Mouse (Mus musculus) liver, postnatal 0 days (tissue): ENCODE measurements at regions not wholly inside any gene's neighbourhood (a gene's known extent, or its start where the extent isn't known, plus 50 kb on each side); places are given as distances from the start of the nearest gene placed in this dataset.

ENCODE experiments used
- ATAC-seq: fragments of 200-750 bp; cut with Nextera tagmentation; 2 replicates; pipeline ENCODE4 v1.8.0; 2017; ENCODE audit warnings: mild to moderate bottlenecking, moderate library complexity
- DNase-seq: peaks from one replicate; pipeline ENCODE4 v3.0.0-alpha.2; 2016
- H3K27ac ChIP-seq: fragments of 300-500 bp; sonication (generic); 2 replicates; pipeline ENCODE4 v1.5.1; 2014; ENCODE audit warnings: antibody characterized with exemption, moderate library complexity, mild to moderate bottlenecking, low read depth
- H3K27me3 ChIP-seq: fragments of 300-500 bp; sonication (generic); 2 replicates; pipeline ENCODE4 v1.6.1; 2014; ENCODE audit warnings: low read length, control low read depth, mixed read lengths; ENCODE audit not compliant: insufficient read depth
- H3K36me3 ChIP-seq: fragments of 300-500 bp; sonication (generic); replicated peaks from 2 replicates; pipeline ENCODE4 v1.6.1; 2014; ENCODE audit warnings: mild to moderate bottlenecking, control low read depth, low read length, moderate library complexity, mixed read lengths; ENCODE audit not compliant: insufficient read depth
- H3K4me1 ChIP-seq: fragments of 300-500 bp; sonication (generic); 2 replicates; pipeline ENCODE4 v1.6.1; 2014; ENCODE audit warnings: antibody characterized with exemption, mild to moderate bottlenecking, control low read depth; ENCODE audit not compliant: insufficient read depth
- H3K4me2 ChIP-seq: fragments of 300-500 bp; sonication (generic); 2 replicates; pipeline ENCODE4 v1.6.1; 2014; ENCODE audit warnings: low read depth, mild to moderate bottlenecking, low read length, moderate library complexity, mixed read lengths
- H3K4me3 ChIP-seq: fragments of 300-500 bp; sonication (generic); 2 replicates; pipeline ENCODE4 v1.5.1; 2014; ENCODE audit warnings: low read depth, low read length
- H3K9ac ChIP-seq: fragments of 300-500 bp; sonication (generic); replicated peaks from 2 replicates; pipeline ENCODE4 v1.6.1; 2014; ENCODE audit warnings: mild to moderate bottlenecking, moderate library complexity
- H3K9me3 ChIP-seq: fragments of 300-500 bp; sonication (generic); 2 replicates; pipeline ENCODE4 v1.6.1; 2016; ENCODE audit warnings: mild to moderate bottlenecking, control low read depth, low read length, mixed read lengths
- CTCF ChIP-seq: sonication (generic); IDR thresholded peaks from 2 replicates; pipeline ENCODE4 v1.5.1; 2016; ENCODE audit warnings: antibody characterized with exemption, low read depth
- EP300 ChIP-seq: IDR thresholded peaks from 2 replicates; pipeline ENCODE4 v1.6.1; 2016; ENCODE audit warnings: antibody characterized with exemption, low read depth, mild to moderate bottlenecking
- WGBS: fragments of 180-500 bp; shearing (Covaris S2); extraction: QIAGEN DNeasy Blood & Tissue Kit; methylation state at CpG from one replicate; pipeline ENCODE4 v1.1.7; 2014; ENCODE audit not compliant: insufficient replicate concordance; 5-methylcytosine and 5-hydroxymethylcytosine counted together

GRCm38 (mm10) chr15:90021746-90022312, 180.2 kb upstream of the Syt10 start:
- Histone ChIP-seq H3K4me2 (no peak overlapping the region), H3K36me3 (no peaks in the 10 kb centered on the region), H3K4me3 (no peak overlapping the region), H3K9me3 (no peaks in the 10 kb centered on the region), H3K27ac (no peak overlapping the region), H3K9ac (no peak overlapping the region), H3K27me3 (no peaks in the 10 kb centered on the region), H3K4me1 (no peaks in the 10 kb centered on the region)
- ATAC-seq (no peak), DNase-seq (no peak)
- no peak for TF ChIP-seq EP300
- TF ChIP-seq CTCF = no peak

DNA sequence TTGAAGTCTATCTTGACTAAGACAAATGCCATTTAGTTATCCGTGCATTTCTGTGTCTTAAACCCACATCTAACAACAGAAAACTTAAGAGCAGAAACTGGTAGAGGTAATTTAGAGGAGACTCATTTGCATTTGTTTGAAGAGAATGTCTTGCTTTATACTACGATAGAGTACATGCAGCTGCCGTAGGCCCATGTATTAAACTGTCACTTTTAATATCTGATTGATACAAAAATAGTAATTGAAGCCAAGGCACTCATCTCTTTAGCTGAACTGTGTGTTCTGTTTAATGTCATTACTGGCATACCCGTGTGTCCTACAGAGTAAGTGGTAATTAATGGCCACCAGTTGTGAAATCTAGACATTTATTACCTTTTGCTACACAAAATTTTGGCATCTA, 181.5 kb upstream of the Syt10 start:
- no peak for DNase-seq
- ATAC-seq = no peak
- Histone ChIP-seq H3K27me3 (no peaks in the 10 kb centered on the region), H3K4me3 (no peak overlapping the region), H3K9me3 (no peaks in the 10 kb centered on the region), H3K36me3 (no peaks in the 10 kb centered on the region), H3K27ac (no peak overlapping the region), H3K4me2 (no peak overlapping the region), H3K4me1 (no peaks in the 10 kb centered on the region), H3K9ac (no peak overlapping the region)
- TF ChIP-seq EP300 (no peak), CTCF (no peak)
- 72% methylated on average over 4 of the region's 4 CpGs for WGBS

DNA sequence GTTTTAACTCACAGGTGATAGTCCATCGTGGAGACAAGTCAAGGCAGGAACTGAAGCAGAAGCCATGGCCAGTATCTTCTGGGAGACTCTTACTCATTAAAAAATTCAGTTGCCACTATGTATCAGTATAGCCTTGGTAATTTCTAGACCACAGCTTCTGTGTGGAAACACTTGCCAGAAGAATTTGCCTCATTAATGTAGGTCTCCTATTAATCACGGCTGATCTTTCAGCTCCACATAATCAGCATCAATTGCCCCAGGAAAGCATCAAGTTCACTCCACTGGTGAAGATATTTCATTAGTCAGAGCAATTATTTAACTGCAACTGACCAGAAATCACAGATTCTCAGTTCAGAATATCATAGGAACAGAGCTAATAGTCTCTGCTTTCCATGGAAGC, 189.8 kb upstream of the Alg10b start:
- DNase-seq (no peak), ATAC-seq (no peak)
- no peak overlapping the region for H3K27ac ChIP-seq
- no peak overlapping the region for H3K4me3 ChIP-seq
- H3K27me3 ChIP-seq = no peaks in the 10 kb centered on the region
- no peak overlapping the region for H3K4me2 ChIP-seq
- no peaks in the 10 kb centered on the region for H3K36me3 ChIP-seq
- H3K4me1 ChIP-seq = no peaks in the 10 kb centered on the region
- TF ChIP-seq CTCF = no peak
- no peak for TF ChIP-seq EP300
- no peaks in the 10 kb centered on the region for H3K9me3 ChIP-seq
- H3K9ac ChIP-seq = no peak overlapping the region
- 76% methylated on average over 2 of the region's 2 CpGs for WGBS

GRCm38 (mm10) chr15:90045683-90046082, 178.4 kb upstream of the Alg10b start:
- Histone ChIP-seq H3K27me3 (no peaks in the 10 kb centered on the region), H3K27ac (no peak overlapping the region), H3K4me1 (no peaks in the 10 kb centered on the region), H3K4me3 (no peak overlapping the region), H3K36me3 (no peaks in the 10 kb centered on the region), H3K9me3 (no peaks in the 10 kb centered on the region), H3K9ac (no peak overlapping the region), H3K4me2 (no peak overlapping the region)
- 70% methylated on average over 5 of the region's 5 CpGs for WGBS
- ATAC-seq = no peak
- TF ChIP-seq EP300 = no peak
- no peak for DNase-seq

DNA sequence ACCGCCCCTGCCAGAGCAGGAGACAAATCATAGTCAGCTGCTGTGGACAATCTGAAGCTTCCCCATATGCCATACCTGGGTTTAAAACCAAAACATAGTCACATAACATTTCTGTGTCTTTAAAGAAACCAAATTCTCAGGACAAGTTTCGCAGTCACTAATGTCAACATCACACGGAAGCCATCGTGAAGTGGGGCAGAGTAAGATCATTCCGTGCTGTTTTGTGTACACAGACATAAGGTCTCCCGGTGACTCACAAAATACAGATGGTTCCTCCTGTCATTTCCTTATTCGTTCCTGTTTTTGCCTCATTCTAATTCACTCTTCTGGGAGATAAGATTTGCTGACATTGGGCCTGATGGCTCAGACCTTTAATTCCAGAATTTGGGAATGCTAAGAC, 162.1 kb upstream of the Alg10b start:
- H3K27me3 ChIP-seq = no peaks in the 10 kb centered on the region
- no peaks in the 10 kb centered on the region for H3K9me3 ChIP-seq
- ATAC-seq (no peak), DNase-seq (no peak)
- H3K27ac ChIP-seq = no peak overlapping the region
- H3K4me2 ChIP-seq = no peak overlapping the region
- no peak for TF ChIP-seq EP300
- no peak for TF ChIP-seq CTCF
- 50% methylated on average over 7 of the region's 7 CpGs for WGBS
- H3K36me3 ChIP-seq = no peaks in the 10 kb centered on the region
- no peak overlapping the region for H3K9ac ChIP-seq
- no peak overlapping the region for H3K4me3 ChIP-seq
- H3K4me1 ChIP-seq = no peaks in the 10 kb centered on the region

DNA sequence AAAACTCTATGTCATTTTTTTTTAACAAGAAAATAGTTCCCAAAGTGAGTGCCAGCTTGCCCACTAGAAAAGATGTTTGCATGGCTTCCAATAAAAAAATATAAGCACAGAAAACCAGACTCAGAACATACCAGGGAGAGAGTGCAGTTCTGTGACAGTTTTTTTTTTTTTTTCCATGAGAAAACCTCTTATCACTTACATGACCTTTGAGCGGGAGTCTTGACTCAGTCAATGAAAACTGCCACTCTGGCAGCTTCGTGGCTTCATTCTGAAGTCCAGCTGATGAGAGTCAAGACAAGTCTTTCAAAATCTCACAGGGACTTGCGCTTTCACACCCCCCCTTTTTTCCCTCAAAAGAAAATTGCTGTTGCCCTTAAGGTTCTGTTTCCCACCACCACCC, 158.3 kb upstream of the Alg10b start:
- WGBS = 44% methylated on average over 3 of the region's 3 CpGs
- Histone ChIP-seq H3K9ac (no peak overlapping the region), H3K4me2 (no peak overlapping the region), H3K4me3 (no peak overlapping the region), H3K27ac (no peak overlapping the region), H3K4me1 (no peaks in the 10 kb centered on the region), H3K36me3 (no peaks in the 10 kb centered on the region), H3K27me3 (no peaks in the 10 kb centered on the region), H3K9me3 (no peaks in the 10 kb centered on the region)
- TF ChIP-seq EP300 = no peak
- DNase-seq (no peak), ATAC-seq (no peak)

- no peak for ATAC-seq
- WGBS = 81% methylated on average over 6 of the region's 6 CpGs
- H3K27me3 ChIP-seq = no peaks in the 10 kb centered on the region
These were observed 152.0 kb upstream of the Alg10b start for GRCm38 (mm10) chr15:90072078-90072477.

More at GRCm38 (mm10) chr15:90072078-90072477, 152.0 kb upstream of the Alg10b start:
- Histone ChIP-seq H3K4me2 (no peak overlapping the region), H3K27ac (no peak overlapping the region), H3K9ac (no peak overlapping the region), H3K4me3 (no peak overlapping the region), H3K36me3 (no peaks in the 10 kb centered on the region), H3K9me3 (no peaks in the 10 kb centered on the region), H3K4me1 (no peaks in the 10 kb centered on the region)
- no peak for DNase-seq
- no peak for TF ChIP-seq CTCF
- no peak for TF ChIP-seq EP300
